Mouse (Mus musculus) small intestine, adult 2 months (tissue): Measurements from ENCODE around the gene Pard3b.

ENCODE experiments used
- CTCF ChIP-seq: fragments of 200-500 bp; IDR thresholded peaks from 2 replicates; pipeline ENCODE4 v1.5.1; 2012; ENCODE audit warnings: low read depth, mild to moderate bottlenecking, control low read depth, inconsistent platforms, low read length, moderate library complexity, mixed read lengths; ENCODE audit not compliant: insufficient replicate concordance, insufficient read length; ENCODE audit errors: extremely low read depth
- POLR2A ChIP-seq: fragments of 200-500 bp; IDR thresholded peaks from 2 replicates; pipeline ENCODE4 v1.6.1; 2012; ENCODE audit warnings: low read depth, mild to moderate bottlenecking, control low read depth, inconsistent platforms, low read length, moderate library complexity

GRCm38 (mm10) chr1:61711523-61711922 is 72.9 kb downstream of the Pard3b start:
- TF ChIP-seq POLR2A (no peak), CTCF (no peak)
